Mouse (Mus musculus): ENCODE data around the gene Helz. TPM values are rescaled to one million over a fixed set of nuclear protein-coding genes. Genes with fewer than 3 reads are reported as not detected.
"Not testable (repeated sequence)": the region's sequence is repeated elsewhere in the genome, so short reads cannot be mapped to it uniquely, and the experiment has no call there.

Helz gene
- polyA plus RNA-seq, 1 experiment from 2014 or later: 12.1 TPM

DNA sequence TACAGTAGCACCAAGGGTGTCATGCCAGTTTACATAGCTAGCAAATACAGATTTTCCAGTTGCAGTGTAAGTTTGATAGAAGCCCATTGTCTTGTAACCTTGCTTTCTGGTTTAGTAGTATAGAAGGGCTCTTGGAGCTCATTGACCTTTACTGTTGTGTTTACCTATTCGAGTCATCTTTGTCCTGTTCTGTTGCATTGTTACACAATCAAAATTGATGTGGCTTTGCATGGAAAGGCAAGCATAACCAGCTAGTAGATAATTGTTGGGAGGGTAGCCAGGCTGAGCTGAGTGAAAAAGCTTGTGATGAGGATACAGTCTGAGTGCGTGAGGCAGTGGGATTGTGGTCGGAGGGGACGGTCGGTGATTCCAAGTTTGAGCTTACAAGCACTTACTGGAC lies 12.1 kb downstream of the Helz start:
- Histone ChIP-seq H3K4me3 (no peak overlapping the region), H3K27me3 (replicated peaks) (no peaks in the 10 kb centered on the region), H3K27ac (replicated peaks) (no peak overlapping the region), H3K9me3 (no peaks in the 10 kb centered on the region), H3K4me2 (no peak overlapping the region), H3K9ac (no peak overlapping the region), H3K36me3 (peaks cover 67% of the 10 kb centered on the region), H3K4me1 (no peaks in the 10 kb centered on the region)
- ATAC-seq (ENCODE audit: extremely low read depth, insufficient number of reproducible peaks, low FRiP score, low TSS enrichment): no peak
- 91% methylated on average over 5 of the region's 5 CpGs for WGBS

DNA sequence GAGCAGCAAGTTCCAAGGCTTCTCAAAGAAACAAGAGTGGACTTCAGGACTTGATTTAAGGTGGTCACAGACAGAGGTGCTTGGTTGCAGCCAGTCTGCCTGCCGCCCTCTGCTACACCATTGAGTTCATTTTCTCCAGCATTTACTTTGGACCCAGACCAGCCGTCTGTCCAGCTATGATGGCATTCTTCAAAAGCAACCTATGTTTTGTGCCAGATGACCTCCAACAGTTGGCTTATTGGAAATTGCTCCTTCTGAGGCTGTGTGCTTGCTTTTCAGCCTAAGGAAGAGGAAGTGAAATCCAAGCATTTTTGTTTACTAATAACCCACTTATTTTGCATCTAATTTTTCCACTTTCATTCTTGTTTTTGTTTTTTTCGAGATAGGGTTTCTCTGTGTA lies 19.7 kb downstream of the Helz start:
- ATAC-seq (ENCODE audit: extremely low read depth, insufficient number of reproducible peaks, low FRiP score, low TSS enrichment): no peak
- Histone ChIP-seq H3K4me3 (no peak overlapping the region), H3K9ac (no peak overlapping the region), H3K9me3 (no peaks in the 10 kb centered on the region), H3K36me3 (peaks cover 48% of the 10 kb centered on the region), H3K27ac (replicated peaks) (no peak overlapping the region), H3K27me3 (replicated peaks) (no peaks in the 10 kb centered on the region), H3K4me2 (no peak overlapping the region), H3K4me1 (peaks cover 12% of the 10 kb centered on the region)
- WGBS: 85% methylated on average over 3 of the region's 3 CpGs

- 93% methylated on average over 6 of the region's 6 CpGs for WGBS
- H3K9ac ChIP-seq: no peak overlapping the region
- H3K4me1 ChIP-seq: peaks cover 23% of the 10 kb centered on the region
- peaks cover 43% of the 10 kb centered on the region for H3K36me3 ChIP-seq
- no peaks in the 10 kb centered on the region for H3K9me3 ChIP-seq
- no peaks in the 10 kb centered on the region for H3K27me3 ChIP-seq (replicated peaks)
- ATAC-seq (ENCODE audit: extremely low read depth, insufficient number of reproducible peaks, low FRiP score, low TSS enrichment): no peak
- no peak overlapping the region for H3K4me3 ChIP-seq
- H3K4me2 ChIP-seq: no peak overlapping the region
- no peak overlapping the region for H3K27ac ChIP-seq (replicated peaks)
Observed at GRCm38 (mm10) chr11:107568466-107568995, 20.8 kb downstream of the Helz start.

DNA sequence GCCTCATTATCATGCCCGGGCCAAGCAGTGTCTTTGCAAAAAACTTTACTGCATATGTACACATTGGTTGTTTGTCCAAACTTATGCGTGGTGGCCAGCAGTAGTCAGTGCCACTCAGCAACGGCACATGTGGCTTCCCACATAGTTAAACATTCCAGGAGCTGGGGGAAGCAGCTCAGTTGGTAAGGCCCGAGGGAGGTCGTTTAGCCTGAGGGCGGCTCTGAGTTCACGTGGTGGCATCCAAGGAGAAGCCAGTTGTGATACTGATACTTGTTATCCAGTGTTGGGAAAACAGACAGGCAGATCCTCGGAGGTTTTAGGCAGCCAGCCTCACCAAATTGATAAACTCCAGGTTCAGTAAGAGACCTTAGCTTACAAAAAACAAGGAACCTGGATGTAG lies 23.2 kb downstream of the Helz start:
- not testable (repeated sequence) for H3K4me3 ChIP-seq; H3K4me2 ChIP-seq; ATAC-seq (ENCODE audit: extremely low read depth, insufficient number of reproducible peaks, low FRiP score, low TSS enrichment); H3K9ac ChIP-seq; H3K9me3 ChIP-seq; H3K27me3 ChIP-seq (replicated peaks); H3K27ac ChIP-seq (replicated peaks)
- peaks cover 58% of the 10 kb centered on the region for H3K36me3 ChIP-seq
- H3K4me1 ChIP-seq: peaks cover 41% of the 10 kb centered on the region
- 77% methylated on average over 8 of the region's 8 CpGs for WGBS

GRCm38 (mm10) chr11:107571318-107571717 lies 23.6 kb downstream of the Helz start:
- peaks cover 58% of the 10 kb centered on the region for H3K36me3 ChIP-seq
- H3K9ac ChIP-seq: no peak overlapping the region
- H3K27me3 ChIP-seq (replicated peaks): no peaks in the 10 kb centered on the region
- ATAC-seq (ENCODE audit: extremely low read depth, insufficient number of reproducible peaks, low FRiP score, low TSS enrichment): no peak
- H3K4me2 ChIP-seq: no peak overlapping the region
- H3K4me1 ChIP-seq: peaks cover 41% of the 10 kb centered on the region
- H3K27ac ChIP-seq (replicated peaks): no peak overlapping the region
- H3K4me3 ChIP-seq: no peak overlapping the region
- no peaks in the 10 kb centered on the region for H3K9me3 ChIP-seq
- 88% methylated on average over 2 of the region's 2 CpGs for WGBS

DNA sequence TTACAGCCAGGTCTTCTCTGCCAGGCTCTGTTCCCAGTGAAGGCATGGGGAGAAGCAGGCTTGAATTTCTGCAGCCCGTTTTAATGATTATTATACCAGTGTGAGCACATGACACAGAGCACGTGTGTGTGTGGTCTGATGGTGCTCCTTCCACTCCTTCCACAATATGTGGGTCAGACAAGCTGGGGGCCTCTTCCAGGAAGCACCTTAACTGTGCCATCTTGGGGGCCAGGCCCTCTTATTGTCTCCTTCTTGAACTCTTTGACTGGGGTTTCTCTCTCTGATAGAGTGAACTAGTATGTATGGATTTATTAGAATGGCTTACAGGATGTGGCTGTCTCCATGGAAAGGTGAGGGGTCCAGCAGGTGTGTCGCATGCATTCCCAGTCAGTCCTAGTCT lies 24.8 kb downstream of the Helz start:
- 0 out of 2 replicates have a peak overlapping the region, but pooled peaks have one; percentile 90 for H3K27ac ChIP-seq (replicated peaks)
- no peak for ATAC-seq (ENCODE audit: extremely low read depth, insufficient number of reproducible peaks, low FRiP score, low TSS enrichment)
- 85% methylated on average over 3 of the region's 3 CpGs for WGBS
- H3K4me3 ChIP-seq: no peak overlapping the region
- no peak overlapping the region for H3K4me2 ChIP-seq
- H3K36me3 ChIP-seq: peaks cover 58% of the 10 kb centered on the region
- peaks cover 45% of the 10 kb centered on the region for H3K4me1 ChIP-seq
- no peaks in the 10 kb centered on the region for H3K27me3 ChIP-seq (replicated peaks)
- no peaks in the 10 kb centered on the region for H3K9me3 ChIP-seq
- no peak overlapping the region for H3K9ac ChIP-seq

DNA sequence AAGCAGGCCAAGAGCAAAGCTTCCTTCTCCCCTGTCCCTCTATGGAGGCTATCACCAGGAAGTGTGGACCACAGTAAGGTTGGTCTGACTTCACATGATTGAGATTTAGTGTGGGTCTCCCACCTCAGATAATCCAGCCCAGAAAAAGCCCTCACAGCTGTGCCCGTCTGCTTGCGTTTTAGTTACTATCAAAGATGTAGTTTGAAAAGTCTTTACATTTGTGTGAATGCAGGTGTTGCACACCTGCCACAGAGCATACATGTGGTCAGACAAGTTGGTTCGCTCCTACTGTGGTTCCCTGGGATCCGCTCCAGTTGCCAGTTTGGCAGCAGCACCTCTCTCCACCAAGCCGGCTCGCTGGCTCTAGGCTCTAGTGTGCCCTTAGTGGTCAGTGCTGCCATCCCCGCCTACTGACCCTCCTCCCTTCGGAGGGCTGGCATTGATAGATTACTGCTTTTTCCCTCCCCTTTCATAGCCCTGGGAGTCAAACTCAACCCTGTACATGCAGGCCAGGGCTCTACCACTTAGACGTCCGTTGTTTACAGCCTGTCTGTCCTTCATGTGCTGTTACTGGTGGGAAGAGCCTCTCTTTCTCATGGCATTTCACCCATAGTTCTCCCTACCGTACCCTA lies 25.4 kb downstream of the Helz start:
- Histone ChIP-seq H3K4me2 (peak overlapping the region; percentile 12; the same call in 1 of the 2 replicates), H3K36me3 (peaks cover 56% of the 10 kb centered on the region), H3K4me1 (peaks cover 46% of the 10 kb centered on the region), H3K9ac (peak overlapping the region; percentile 56), H3K9me3 (no peaks in the 10 kb centered on the region), H3K27ac (replicated peaks) (peak overlapping the region; percentile 90), H3K4me3 (no peak overlapping the region), H3K27me3 (replicated peaks) (no peaks in the 10 kb centered on the region)
- no peak for ATAC-seq (ENCODE audit: extremely low read depth, insufficient number of reproducible peaks, low FRiP score, low TSS enrichment)
- 55% methylated on average over 11 of the region's 11 CpGs for WGBS

DNA sequence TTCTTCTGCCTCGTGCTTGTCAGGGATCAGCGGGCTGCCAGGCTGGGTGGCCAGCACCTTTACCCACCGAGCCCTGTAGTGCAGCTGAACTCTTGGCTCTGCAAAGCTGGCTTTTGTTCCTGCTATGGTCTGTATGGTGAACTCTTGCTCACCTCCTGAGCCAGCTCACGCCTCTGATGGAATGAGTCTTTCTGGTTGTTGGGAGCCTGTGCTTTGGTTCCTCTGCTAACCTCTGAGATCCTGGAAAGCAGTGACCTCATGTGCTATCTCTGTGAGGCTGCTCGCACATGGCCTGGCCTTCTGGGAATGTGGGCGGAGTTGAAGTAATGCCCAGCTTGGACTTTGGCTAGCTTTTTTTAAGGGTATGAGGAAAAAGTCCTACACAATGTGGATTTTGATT lies 26.1 kb downstream of the Helz start:
- Histone ChIP-seq H3K27ac (replicated peaks) (peak overlapping the region; percentile 90), H3K4me2 (peak overlapping the region; percentile 12; the same call in 1 of the 2 replicates), H3K36me3 (peaks cover 55% of the 10 kb centered on the region), H3K4me3 (no peak overlapping the region), H3K27me3 (replicated peaks) (no peaks in the 10 kb centered on the region), H3K9ac (peak overlapping the region; percentile 56), H3K9me3 (no peaks in the 10 kb centered on the region), H3K4me1 (peaks cover 46% of the 10 kb centered on the region)
- 21% methylated on average over 6 of the region's 6 CpGs for WGBS
- ATAC-seq (ENCODE audit: extremely low read depth, insufficient number of reproducible peaks, low FRiP score, low TSS enrichment): peak; percentile 55

DNA sequence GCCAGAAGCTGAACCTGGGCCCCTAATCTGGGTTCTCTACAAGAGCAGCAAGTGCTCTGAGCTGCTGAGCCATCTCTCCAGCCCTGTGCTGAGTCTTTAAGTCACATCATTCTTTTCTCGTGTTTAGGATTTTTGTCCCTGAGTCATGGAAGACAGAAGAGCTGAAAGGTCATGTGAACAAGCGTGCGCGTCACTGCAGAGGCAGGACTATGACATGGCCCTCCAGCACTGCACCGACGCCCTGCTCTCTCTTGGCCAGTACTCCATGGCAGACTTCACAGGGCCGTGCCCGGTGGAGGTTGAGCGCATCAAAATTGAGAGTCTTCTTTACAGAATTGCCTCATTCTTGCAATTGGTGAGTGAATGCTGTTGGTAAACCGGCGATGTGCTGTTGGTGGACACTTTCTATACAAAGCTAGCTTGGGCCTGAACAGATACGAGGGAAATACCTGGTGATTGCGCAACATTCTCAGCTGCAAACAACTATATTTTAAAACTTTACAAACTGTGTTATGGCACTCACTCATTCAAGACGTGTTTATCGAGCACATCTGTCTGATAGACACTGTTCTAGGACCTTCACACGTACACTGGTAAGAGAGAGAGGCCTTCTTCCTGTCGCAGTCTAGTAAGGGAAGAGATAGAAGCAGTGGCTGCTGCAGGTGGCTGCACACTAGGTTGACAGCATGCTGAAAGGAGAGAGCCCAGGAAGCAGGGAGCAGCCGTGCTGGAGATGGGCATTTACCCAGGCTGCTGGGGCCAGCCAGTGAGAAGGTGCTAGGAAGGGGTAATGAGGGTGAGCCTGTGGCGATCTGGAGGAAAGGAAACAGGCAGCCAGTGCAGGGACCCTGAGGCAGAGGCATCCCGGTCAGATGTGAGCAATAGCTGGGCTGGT lies 27.3 kb downstream of the Helz start:
- Histone ChIP-seq H3K4me2 (no peak overlapping the region), H3K27ac (replicated peaks) (peak overlapping the region; percentile 90; the same call in 1 of the 2 replicates), H3K9me3 (no peaks in the 10 kb centered on the region), H3K9ac (no peak overlapping the region), H3K4me3 (no peak overlapping the region), H3K27me3 (replicated peaks) (no peaks in the 10 kb centered on the region), H3K36me3 (peaks cover 57% of the 10 kb centered on the region), H3K4me1 (peaks cover 46% of the 10 kb centered on the region)
- 89% methylated on average over 20 of the region's 20 CpGs for WGBS
- ATAC-seq (ENCODE audit: extremely low read depth, insufficient number of reproducible peaks, low FRiP score, low TSS enrichment): no peak

- no peak for ATAC-seq (ENCODE audit: extremely low read depth, insufficient number of reproducible peaks, low FRiP score, low TSS enrichment)
- Histone ChIP-seq H3K9ac (no peak overlapping the region), H3K9me3 (no peaks in the 10 kb centered on the region), H3K27me3 (replicated peaks) (no peaks in the 10 kb centered on the region), H3K4me1 (peaks cover 46% of the 10 kb centered on the region), H3K4me3 (no peak overlapping the region), H3K36me3 (peaks cover 65% of the 10 kb centered on the region), H3K4me2 (no peak overlapping the region), H3K27ac (replicated peaks) (no peak overlapping the region)
- WGBS: 93% methylated on average over 7 of the region's 7 CpGs
Observed at GRCm38 (mm10) chr11:107576186-107576585, 28.5 kb downstream of the Helz start.

- H3K27ac ChIP-seq (replicated peaks): no peak overlapping the region
- no peak overlapping the region for H3K4me2 ChIP-seq
- WGBS: 68% methylated on average over 8 of the region's 8 CpGs
Observed at GRCm38 (mm10) chr11:107577400-107577799, 29.7 kb downstream of the Helz start.

More at GRCm38 (mm10) chr11:107577400-107577799, 29.7 kb downstream of the Helz start:
- Histone ChIP-seq H3K9me3 (no peaks in the 10 kb centered on the region), H3K36me3 (peaks cover 71% of the 10 kb centered on the region), H3K4me1 (peaks cover 34% of the 10 kb centered on the region), H3K27me3 (replicated peaks) (no peaks in the 10 kb centered on the region), H3K9ac (no peak overlapping the region), H3K4me3 (no peak overlapping the region)
- no peak for ATAC-seq (ENCODE audit: extremely low read depth, insufficient number of reproducible peaks, low FRiP score, low TSS enrichment)

All from heart, embryonic 13.5 days (tissue).